Mouse (Mus musculus) adrenal gland (tissue): ENCODE data around the gene Pak7.

Experiments
- intact Hi-C: fragments of 180-260 bp; cut with DNase I; formaldehyde crosslinking; loops from one replicate; pipeline ENCODE4 v1.15.1; 2025

Gene Pak7

GRCm38 (mm10) chr2:136050793-136051615 lies 336.8 kb downstream of the Pak7 start:
- intact Hi-C loops: no loop called here

GRCm38 (mm10) chr2:136048464-136048863 lies 339.3 kb downstream of the Pak7 start:
- intact Hi-C loops: no loop called here
